Mouse (Mus musculus): Measurements from ENCODE around the gene Tm2d1.
A peak's percentile ranks its signal among the peaks of the same experiment; 100 is the strongest.

The Tm2d1 gene

DNA sequence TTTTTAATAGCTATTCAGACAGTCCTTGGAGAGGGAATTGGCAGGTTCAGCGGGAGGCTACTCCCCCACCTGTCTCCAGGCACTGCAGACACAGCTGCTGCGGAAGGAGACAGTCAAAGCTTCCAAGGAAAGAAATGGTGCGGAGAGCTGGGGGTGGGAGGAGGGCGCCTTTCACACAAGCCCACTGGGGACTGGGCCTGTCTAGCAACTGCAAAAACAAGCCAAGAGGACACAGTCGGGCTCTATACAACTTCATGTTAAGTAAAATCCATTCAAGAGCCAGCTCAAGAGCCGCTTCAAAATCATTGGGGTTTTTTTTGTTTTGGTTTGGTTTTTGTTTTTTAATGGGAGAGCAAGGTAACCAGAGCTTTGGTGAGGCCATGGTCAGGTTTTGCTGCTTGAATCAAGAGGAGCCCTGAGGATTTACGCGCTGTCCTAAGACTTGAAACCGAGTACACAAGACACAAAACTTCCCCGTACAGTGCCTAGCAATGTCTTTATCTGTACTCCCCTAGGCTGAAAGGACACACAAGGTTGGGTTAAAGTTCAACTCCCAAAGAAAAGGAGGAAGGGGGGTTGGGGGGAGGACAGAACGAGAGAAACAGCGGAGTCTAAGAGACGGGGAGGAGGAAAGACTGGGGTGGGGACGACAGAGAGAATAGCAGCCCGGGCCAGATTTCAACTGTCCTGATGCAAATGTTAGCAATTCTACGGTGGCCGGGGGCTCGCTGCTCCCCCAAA, 61.6 kb downstream of the Tm2d1 start:
- peak; percentile 77 for DNase-seq (ENCODE audit: low spot score)

DNA sequence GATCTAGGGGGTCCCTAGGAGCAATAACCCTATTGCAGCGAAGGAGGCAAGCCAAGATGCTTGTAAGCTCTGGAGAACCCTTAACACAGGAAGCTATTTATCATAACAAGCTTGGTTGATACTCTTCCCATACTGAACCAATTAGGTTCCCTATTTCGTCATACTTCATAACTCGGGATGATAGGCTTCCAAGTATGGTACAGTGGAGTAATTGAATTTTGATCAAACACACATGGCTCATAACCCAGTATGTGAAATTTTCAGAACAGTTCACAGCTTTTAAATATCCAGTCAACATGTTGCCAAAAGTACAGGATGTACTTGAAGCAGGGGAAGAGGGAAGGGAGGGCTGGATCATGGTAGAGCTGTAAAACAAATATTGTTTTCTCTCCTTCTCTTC, 64.3 kb downstream of the Tm2d1 start:
- no peak for DNase-seq (ENCODE audit: low spot score)

DNA sequence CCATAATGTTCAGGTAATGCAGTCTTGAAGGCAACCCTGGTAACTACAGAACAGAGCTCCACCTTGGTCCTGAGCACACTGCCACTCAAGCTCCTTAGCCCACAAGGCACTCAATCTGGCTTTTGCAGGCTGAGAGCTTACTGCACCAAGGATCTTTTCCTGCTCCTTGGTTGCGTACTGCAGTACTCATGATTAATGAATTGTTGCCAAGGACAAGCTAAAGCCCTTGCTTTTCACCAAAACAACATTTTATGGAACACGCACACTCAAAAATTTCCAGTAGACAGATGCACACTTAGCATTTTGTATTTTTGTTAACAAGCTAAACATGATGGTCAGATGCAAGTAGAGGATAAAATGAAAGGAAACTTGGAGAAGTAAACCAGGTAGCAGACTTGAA, 66.0 kb downstream of the Tm2d1 start:
- no peak for DNase-seq (ENCODE audit: low spot score)
